Mouse (Mus musculus): ENCODE measurements around the gene Hook2. TPM values are rescaled to one million over a fixed set of nuclear protein-coding genes. Genes with fewer than 3 reads are reported as not detected.
A peak's percentile ranks its signal among the peaks of the same experiment; 100 is the strongest.

Gene Hook2
- polyA plus RNA-seq, 1 experiment from 2014 or later, result 18.2 TPM

DNA sequence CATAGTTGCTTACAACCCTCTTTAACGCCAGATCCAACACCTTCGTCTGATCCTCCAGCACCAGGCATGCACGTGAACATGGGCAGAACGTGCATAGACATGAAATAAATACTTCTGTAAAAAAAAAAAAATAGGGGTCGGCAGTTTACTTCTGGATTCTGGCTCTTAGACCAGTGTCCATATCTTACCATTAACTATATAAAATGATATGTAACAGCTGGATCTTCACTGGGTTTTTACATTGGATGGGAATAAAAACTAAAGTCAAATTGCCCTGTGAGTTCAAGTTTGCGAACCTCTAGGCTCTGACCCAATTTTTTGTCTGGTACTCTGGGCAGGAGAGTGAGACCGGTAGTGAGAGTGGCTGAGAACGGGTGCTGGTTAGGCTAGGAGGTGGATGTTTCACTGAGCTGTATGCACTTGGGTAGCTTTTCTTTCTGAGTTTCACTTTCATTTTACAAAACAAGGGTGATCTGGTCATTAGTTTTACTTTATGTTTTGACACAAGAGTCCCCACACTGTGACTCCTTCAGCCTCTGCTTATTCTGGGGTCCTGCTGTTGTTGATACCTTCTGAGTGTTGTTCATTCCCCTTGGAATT, 15.8 kb upstream of the Hook2 start:
- Histone ChIP-seq H3K4me2 (no peak overlapping the region), H3K9me3 (no peaks in the 10 kb centered on the region), H3K9ac (no peak overlapping the region), H3K36me3 (replicated peaks) (peaks cover 46% of the 10 kb centered on the region), H3K4me1 (peaks cover 62% of the 10 kb centered on the region), H3K27ac (no peak overlapping the region), H3K27me3 (peaks cover 31% of the 10 kb centered on the region), H3K4me3 (replicated peaks) (no peak overlapping the region)
- ATAC-seq (ENCODE audit: low FRiP score), result no peak
- 83% methylated on average over 8 of the region's 8 CpGs for WGBS

DNA sequence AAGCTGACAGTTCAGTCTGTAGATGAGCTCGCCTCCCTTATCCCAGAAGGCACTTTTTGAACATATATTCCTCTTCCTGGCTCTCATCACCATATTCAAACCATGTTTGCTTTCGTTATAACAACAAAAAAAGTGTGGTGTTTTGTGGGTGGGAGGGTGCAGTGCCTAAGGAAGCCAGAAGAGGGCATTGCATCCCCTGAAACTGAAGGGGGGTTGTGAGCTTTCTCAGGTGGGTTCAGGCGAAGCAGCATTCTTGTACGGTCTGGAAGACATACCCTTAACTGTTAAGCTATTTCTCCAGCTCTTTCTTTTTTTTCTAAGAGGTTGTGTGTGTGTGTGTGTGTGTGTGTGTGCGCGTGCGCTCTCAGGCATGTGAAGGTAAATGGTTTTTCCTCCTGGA, 15.0 kb upstream of the Hook2 start:
- Histone ChIP-seq H3K4me1 (peaks cover 67% of the 10 kb centered on the region), H3K9me3 (no peaks in the 10 kb centered on the region), H3K4me2 (peak overlapping the region; percentile 88; the same call in 1 of the 2 replicates), H3K27me3 (peaks cover 38% of the 10 kb centered on the region), H3K4me3 (replicated peaks) (no peak overlapping the region), H3K27ac (0 out of 2 replicates have a peak overlapping the region, but pooled peaks have one; percentile 42), H3K9ac (no peak overlapping the region), H3K36me3 (replicated peaks) (peaks cover 46% of the 10 kb centered on the region)
- no peak for ATAC-seq (ENCODE audit: low FRiP score)
- 21% methylated on average over 7 of the region's 7 CpGs for WGBS

DNA sequence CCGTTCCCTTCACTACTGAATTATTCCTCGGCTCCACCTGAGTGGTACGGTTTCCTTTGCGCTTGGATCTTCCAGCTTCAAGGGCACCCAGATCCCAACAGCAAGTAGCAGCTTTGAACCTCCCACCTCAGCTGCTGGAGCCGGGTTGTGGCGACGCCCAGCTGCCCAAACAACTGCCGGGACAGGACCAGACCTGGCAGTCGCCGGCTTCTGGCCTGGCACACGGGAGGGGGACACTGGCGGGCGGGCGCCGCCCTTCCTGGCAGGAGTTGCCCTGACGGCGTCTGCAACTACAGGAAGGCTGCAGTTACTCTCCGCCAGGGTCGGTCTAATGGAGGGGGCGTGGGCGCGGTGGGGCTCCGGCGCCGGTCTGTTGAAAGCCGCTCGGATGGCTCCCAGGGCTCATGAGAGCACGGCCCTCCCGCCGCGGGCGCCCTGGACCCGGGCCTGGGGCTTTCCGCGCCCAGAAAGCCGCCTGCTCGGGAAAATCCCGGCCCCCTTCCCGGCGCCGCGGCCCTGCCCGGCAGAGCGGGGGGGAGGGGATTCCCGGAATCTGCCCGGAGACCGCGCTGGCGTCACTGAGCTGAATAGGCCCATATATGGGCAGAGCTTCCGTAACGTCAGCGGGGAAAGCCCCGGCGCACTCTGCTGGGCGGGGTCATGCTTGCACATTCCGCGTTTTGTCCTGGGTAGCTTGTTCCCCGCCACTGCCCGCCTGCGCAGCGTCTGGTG, 14.2 kb upstream of the Hook2 start:
- Histone ChIP-seq H3K27me3 (peaks cover 45% of the 10 kb centered on the region), H3K36me3 (replicated peaks) (peaks cover 40% of the 10 kb centered on the region), H3K4me1 (peaks cover 67% of the 10 kb centered on the region), H3K4me2 (peak overlapping the region; percentile 88), H3K9me3 (no peaks in the 10 kb centered on the region), H3K9ac (peak overlapping the region; percentile 41), H3K27ac (peak overlapping the region; percentile 42), H3K4me3 (replicated peaks) (peak overlapping the region; percentile 46)
- WGBS, result 1% methylated on average over 61 of the region's 61 CpGs
- peak; percentile 88 for ATAC-seq (ENCODE audit: low FRiP score)

DNA sequence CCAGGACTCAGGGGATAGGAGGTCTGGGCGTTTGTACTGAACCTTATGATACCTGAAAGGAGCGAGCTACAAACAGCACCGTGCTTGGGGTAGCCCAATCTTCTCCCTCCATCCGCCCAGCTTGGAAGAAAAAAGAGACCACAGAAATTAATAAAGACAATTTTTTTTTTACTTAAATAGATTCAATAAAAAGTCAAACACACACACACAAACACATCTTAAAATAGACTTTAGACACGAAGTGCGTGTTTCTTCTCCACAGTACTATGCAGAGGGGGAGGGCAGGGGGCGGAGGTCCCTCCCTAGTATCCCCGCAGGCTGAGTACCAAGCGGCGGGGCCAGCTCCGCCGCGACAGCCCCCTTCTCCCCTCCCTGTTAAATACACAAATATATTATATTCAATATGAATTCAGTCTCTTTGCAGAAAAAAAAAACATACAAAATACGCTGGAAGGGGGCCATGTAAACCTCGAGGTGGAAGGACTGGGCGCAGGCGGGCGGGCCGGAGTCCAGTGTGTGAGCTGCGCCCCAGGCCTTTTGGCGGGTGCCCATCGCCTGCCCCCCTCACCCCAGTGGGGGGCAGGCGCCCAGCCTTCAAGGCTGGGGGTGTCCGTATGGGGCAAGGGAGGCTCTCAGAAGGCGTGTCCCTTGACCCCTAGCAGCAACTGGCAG, 13.5 kb upstream of the Hook2 start:
- 2% methylated on average over 25 of the region's 25 CpGs for whole genome bisulfite sequencing
- H3K4me3 ChIP-seq (replicated peaks), result peak overlapping the region; percentile 46
- ATAC-seq (ENCODE audit: low FRiP score), result no peak
- peaks cover 52% of the 10 kb centered on the region for H3K27me3 ChIP-seq
- H3K36me3 ChIP-seq (replicated peaks), result peaks cover 33% of the 10 kb centered on the region
- no peaks in the 10 kb centered on the region for H3K9me3 ChIP-seq
- no peak overlapping the region for H3K27ac ChIP-seq
- H3K9ac ChIP-seq, result peak overlapping the region; percentile 47
- peak overlapping the region; percentile 88 for H3K4me2 ChIP-seq
- H3K4me1 ChIP-seq, result peaks cover 64% of the 10 kb centered on the region

DNA sequence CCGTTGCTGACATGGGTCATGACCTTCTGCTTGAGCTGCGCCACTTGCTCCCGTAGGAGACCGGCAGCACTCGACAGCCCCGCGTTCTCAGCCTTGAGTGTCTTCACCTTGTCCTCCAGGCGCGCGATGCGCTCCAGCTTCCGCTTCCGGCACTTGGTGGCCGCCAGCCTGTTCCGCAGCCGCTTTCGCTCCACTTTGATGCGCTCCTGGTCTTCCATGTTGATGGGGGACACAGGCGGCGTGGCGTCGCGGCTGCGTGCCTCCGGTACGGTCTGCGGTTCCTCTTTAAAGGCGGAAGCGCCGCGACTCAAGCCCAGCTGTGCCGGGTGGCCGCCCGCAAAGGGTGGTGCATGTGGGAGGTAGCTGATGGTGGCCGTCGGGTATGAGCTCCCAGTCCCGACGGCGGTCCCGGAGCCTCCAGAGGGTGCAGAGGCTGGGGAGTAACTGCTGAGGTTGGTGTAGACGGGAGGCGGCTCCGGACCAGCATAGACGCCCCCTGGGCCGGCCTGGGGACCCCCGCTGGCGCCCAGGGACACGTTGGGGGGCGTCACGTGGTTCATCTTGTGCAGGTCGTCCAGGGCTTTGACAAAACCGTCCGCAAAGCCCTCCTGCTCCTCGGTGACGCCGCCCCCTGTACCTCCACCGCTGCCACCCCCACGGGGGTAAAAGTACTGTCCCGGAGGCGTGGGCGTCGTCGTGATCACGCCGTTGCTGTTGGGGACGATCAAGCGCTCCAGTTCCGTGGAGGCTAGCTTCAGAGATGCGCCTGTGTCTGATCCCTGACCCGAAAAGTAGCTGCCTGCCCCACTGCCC, 12.8 kb upstream of the Hook2 start:
- no peak for ATAC-seq (ENCODE audit: low FRiP score)
- peaks cover 26% of the 10 kb centered on the region for H3K36me3 ChIP-seq (replicated peaks)
- WGBS, result 1% methylated on average over 70 of the region's 70 CpGs
- peak overlapping the region; percentile 46 for H3K4me3 ChIP-seq (replicated peaks)
- peak overlapping the region; percentile 49 for H3K9ac ChIP-seq
- H3K9me3 ChIP-seq, result no peaks in the 10 kb centered on the region
- peaks cover 57% of the 10 kb centered on the region for H3K27me3 ChIP-seq
- H3K27ac ChIP-seq, result no peak overlapping the region
- H3K4me1 ChIP-seq, result peaks cover 64% of the 10 kb centered on the region
- H3K4me2 ChIP-seq, result peak overlapping the region; percentile 88

DNA sequence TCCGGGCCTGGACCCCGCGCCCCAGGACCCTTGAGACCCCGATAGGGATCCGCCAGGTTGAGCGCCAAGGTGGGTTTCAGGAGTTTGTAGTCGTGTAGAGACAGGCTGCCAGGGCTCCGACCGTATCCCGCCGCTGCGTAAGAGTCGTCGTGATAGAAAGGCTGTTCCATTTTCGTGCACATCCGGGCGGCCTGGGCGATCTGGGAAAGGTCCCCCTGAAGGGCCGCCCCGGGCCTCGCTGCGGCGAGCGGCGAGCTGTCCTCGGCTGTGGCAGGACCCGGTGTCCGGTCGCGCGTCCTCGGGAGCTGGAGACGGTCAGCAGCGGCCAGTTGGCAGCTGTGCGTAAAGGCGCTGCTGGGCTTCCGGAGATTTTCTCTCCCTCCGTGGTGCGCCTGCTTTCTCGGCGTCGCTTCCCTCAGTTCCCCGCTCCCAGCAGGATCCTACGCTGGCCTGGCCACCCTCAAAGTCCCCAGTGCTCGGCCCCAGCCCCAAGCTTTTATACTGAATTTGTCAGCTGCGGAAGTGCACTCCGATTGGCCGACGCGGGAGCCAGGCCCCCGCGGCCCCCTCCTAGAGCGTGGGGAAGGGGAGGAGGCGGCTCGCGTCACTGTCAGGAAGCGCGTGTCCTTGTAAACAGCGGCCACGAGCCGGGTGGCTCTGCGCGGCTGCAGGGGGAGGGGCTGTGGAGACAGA, 12.0 kb upstream of the Hook2 start, which contains the start of gene Junb:
Gene Junb (minus strand): TSS at position 471 of the 693 bp plus-strand sequence.
- Histone ChIP-seq H3K27ac (no peak within 1 kb of the TSS; the same call in 1 of the 2 replicates), H3K27me3 (peaks cover 61% of the 10 kb centered on the region), H3K9ac (peak within 1 kb of the TSS; percentile 49), H3K4me3 (replicated peaks) (peak within 1 kb of the TSS; percentile 46), H3K36me3 (replicated peaks) (peaks cover 18% of the 10 kb centered on the region), H3K9me3 (no peaks in the 10 kb centered on the region), H3K4me1 (peaks cover 64% of the 10 kb centered on the region), H3K4me2 (peak within 1 kb of the TSS; percentile 88)
- ATAC-seq (ENCODE audit: low FRiP score), result peak; percentile 33
- under 1% methylated on average over 62 of the region's 63 CpGs for WGBS

DNA sequence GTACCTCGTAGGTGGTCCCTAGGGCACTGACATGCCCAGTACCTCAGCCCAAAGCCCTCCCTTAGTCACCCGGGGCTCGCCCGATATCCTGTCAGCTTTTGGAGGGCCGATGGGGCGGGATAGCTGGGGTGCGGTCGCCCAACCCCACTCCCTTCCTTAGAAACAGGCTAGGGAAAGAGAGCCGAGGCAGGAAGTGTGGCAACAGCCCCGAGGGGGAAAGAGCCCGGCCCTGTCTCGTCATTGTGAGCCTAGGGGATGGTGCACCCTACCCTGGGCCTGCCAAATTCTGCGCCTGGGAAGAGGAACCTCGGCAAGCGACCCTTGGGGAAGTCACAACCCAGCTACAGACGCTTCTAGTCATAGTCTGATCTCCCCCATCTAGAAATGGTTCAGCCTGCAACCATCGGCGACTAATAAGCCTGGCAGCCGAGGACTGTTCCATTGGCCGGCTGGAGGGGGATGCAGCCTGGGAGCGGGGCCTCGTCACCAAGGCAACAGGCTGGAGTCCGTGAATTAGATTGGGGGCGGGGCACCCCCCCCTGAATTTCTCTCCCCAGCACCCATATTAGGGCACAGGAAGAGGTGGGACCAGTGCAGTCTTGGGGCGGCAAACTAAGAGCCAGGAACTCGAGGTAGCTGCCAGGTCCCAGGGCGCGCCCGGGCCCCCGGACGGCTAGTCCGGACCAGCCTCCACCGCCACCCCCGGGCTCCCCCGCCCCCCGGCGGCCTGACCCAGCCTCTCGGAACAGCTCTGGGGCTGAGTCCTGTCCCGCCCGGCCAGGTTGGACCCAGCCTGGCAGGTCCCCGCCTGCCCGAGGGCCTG, 10.6 kb upstream of the Hook2 start:
- Histone ChIP-seq H3K4me2 (peak overlapping the region; percentile 88), H3K9me3 (no peaks in the 10 kb centered on the region), H3K36me3 (replicated peaks) (peaks cover 5% of the 10 kb centered on the region), H3K27ac (no peak overlapping the region; the same call in 1 of the 2 replicates), H3K4me3 (replicated peaks) (peak overlapping the region; percentile 46), H3K9ac (0 out of 2 replicates have a peak overlapping the region, but pooled peaks have one; percentile 13), H3K4me1 (peaks cover 69% of the 10 kb centered on the region), H3K27me3 (peaks cover 75% of the 10 kb centered on the region)
- 2% methylated on average over 42 of the region's 42 CpGs for WGBS
- ATAC-seq (ENCODE audit: low FRiP score), result peak; percentile 19; the same call in 1 of the 2 replicates

DNA sequence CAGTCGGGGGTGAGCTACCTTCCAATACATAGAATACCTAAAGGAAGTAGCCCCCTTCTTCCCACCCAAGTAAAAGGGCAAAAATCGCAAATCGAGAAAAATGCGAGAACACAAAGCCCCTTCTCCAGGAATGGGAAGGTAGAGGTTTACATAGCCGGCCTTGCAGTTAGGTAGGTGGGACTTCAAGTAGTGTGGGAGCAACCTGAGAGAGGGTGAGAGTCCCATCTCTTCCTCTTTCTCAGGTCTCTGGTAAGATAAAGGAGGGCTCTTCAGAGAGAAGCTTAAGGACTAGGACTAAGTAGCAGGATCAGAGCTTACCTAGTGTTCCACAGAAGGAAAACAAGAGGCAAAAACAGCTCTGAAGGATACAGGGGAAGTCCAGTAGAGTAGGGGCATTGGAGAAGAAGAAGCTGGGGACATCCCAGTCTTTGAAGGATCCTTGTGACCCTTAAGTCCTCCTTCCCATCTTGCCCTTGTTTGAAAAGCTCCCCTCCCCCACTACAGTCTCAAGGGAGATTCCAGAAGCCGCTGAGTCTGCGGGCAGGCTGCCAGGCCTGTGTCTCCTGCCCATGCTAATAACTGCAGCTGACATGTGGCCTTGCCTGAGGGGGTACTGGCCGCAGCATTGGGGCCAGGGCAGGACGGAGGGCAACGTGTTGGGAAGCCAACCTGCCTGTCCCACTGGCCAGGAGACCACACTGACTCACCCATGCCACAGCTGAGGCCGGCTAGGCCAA, 9.6 kb upstream of the Hook2 start:
- ATAC-seq (ENCODE audit: low FRiP score), result no peak
- no peak overlapping the region for H3K27ac ChIP-seq
- no peaks in the 10 kb centered on the region for H3K9me3 ChIP-seq
- no peak overlapping the region for H3K4me3 ChIP-seq (replicated peaks)
- no peak overlapping the region for H3K9ac ChIP-seq
- H3K4me1 ChIP-seq, result peaks cover 72% of the 10 kb centered on the region
- no peaks in the 10 kb centered on the region for H3K36me3 ChIP-seq (replicated peaks)
- WGBS, result 39% methylated on average over 11 of the region's 11 CpGs
- H3K4me2 ChIP-seq, result no peak overlapping the region
- H3K27me3 ChIP-seq, result peaks cover 85% of the 10 kb centered on the region

DNA sequence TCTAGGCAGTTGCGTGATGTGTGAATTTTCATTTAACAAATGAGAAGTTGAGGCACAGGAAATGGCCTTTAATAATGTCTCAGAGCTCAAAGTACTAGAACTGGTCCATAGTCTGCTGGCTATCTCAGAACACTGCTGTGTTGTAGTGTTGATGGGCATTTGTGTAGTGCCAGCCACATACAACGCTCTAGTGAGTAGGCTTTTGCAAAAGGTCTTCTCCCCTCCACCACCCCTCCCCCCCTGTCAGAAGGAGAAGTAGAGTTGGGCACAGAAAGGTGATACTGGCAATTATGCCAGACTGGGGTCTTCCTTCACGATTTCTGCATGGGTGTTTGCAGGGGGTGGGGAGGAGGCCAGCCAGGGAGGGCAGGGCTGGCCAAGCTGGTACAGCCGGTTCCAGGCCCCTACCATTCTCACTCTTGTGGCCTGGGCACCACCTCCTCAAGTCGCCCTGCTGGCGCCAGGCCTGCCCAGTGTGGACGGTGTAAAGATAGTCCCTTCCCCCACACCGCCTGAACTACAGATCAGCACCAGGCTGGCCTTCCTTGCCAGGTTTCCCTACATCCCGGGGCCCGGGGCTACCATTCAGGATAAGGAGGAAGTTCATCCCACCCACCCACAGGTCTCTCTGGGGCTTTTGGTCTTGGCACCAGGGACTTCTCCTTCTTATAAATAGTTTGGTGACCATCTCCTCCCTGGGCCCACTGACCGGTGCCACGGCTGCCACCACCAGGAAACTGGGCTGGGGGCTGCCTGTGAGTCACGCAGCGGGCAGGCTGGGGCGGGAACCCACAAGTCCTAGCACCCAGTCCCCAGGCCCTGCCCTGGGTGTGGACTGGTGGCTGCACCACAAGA, 8.5 kb upstream of the Hook2 start:
- Histone ChIP-seq H3K27ac (no peak overlapping the region), H3K9me3 (no peaks in the 10 kb centered on the region), H3K4me1 (peaks cover 69% of the 10 kb centered on the region), H3K36me3 (replicated peaks) (no peaks in the 10 kb centered on the region), H3K4me3 (replicated peaks) (no peak overlapping the region), H3K9ac (no peak overlapping the region), H3K4me2 (no peak overlapping the region), H3K27me3 (peaks cover 93% of the 10 kb centered on the region)
- WGBS, result 84% methylated on average over 15 of the region's 15 CpGs
- ATAC-seq (ENCODE audit: low FRiP score), result no peak

Data from forebrain, embryonic 12.5 days (tissue).